Mouse (Mus musculus) forebrain, embryonic 10.5 days (tissue): ENCODE measurements at regions not wholly inside any gene's neighbourhood (a gene's known extent, or its start where the extent isn't known, plus 50 kb on each side); places are given as distances from the start of the nearest gene placed in this dataset.

Source experiments
- DNase-seq: peaks from one replicate; pipeline ENCODE4 v3.0.0-alpha.2; 2017; ENCODE audit warnings: low spot score; ENCODE audit errors: extremely low spot score
- H3K27ac ChIP-seq: fragments of 300-500 bp; sonication (generic); 2 replicates; pipeline ENCODE4 v1.5.1; 2016; ENCODE audit warnings: mild to moderate bottlenecking
- H3K27me3 ChIP-seq: fragments of 300-500 bp; sonication (generic); 2 replicates; pipeline ENCODE4 v1.6.1; 2016; ENCODE audit warnings: mild to moderate bottlenecking; ENCODE audit not compliant: poor library complexity, severe bottlenecking
- H3K36me3 ChIP-seq: fragments of 300-500 bp; sonication (generic); replicated peaks from 2 replicates; pipeline ENCODE4 v1.6.1; 2016; ENCODE audit warnings: mild to moderate bottlenecking, moderate library complexity
- H3K4me1 ChIP-seq: fragments of 300-500 bp; sonication (generic); 2 replicates; pipeline ENCODE4 v1.6.1; 2016
- H3K4me3 ChIP-seq: fragments of 300-500 bp; sonication (generic); 2 replicates; pipeline ENCODE4 v1.5.1; 2016; ENCODE audit warnings: mild to moderate bottlenecking, moderate library complexity
- H3K9me3 ChIP-seq: fragments of 300-500 bp; sonication (generic); 2 replicates; pipeline ENCODE4 v1.6.1; 2016; ENCODE audit warnings: mild to moderate bottlenecking, moderate library complexity
- WGBS: fragments of 180-500 bp; shearing (Covaris S2); methylation state at CpG from one replicate; pipeline ENCODE4 v1.1.7; 2016; 5-methylcytosine and 5-hydroxymethylcytosine counted together

DNA sequence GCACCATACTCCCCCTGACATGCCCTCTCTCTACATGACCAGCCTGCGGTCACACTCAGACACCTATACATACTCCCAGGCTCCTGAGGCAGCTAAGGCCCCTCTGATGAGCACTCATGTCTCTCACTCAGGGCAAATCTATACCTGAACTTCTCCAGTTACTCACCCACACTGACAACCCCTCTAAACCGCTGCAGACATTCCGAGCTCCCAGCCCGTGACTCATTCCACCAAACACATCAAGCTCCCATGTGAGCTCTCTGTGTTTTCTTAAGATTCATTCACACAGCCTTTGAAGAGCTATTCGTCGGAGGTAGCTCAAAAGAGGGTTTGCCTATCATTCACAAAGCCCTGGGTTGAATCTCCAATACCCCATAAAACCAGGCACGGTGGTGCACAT, 75.1 kb upstream of the Nectin1 start:
- no peaks in the 10 kb centered on the region for H3K27me3 ChIP-seq
- H3K36me3 ChIP-seq = no peaks in the 10 kb centered on the region
- no peaks in the 10 kb centered on the region for H3K9me3 ChIP-seq
- no peak overlapping the region for H3K27ac ChIP-seq
- H3K4me3 ChIP-seq = no peak overlapping the region
- DNase-seq = no peak
- peaks cover 10% of the 10 kb centered on the region for H3K4me1 ChIP-seq
- WGBS = 85% methylated on average over 7 of the region's 7 CpGs

- no peak for DNase-seq
- WGBS = 84% methylated on average over 5 of the region's 5 CpGs
- H3K9me3 ChIP-seq = no peaks in the 10 kb centered on the region
- H3K27me3 ChIP-seq = no peaks in the 10 kb centered on the region
- H3K27ac ChIP-seq = no peak overlapping the region
- no peaks in the 10 kb centered on the region for H3K36me3 ChIP-seq
- H3K4me3 ChIP-seq = no peak overlapping the region
- H3K4me1 ChIP-seq = peaks cover 15% of the 10 kb centered on the region
Measured at GRCm38 (mm10) chr9:43670563-43670962, 73.2 kb upstream of the Nectin1 start.

GRCm38 (mm10) chr9:43673171-43673680, 70.6 kb upstream of the Nectin1 start:
- Histone ChIP-seq H3K4me3 (no peak overlapping the region), H3K27me3 (0 out of 2 replicates have a peak, but pooled peaks cover 4% of the 10 kb centered on the region), H3K36me3 (no peaks in the 10 kb centered on the region), H3K9me3 (no peaks in the 10 kb centered on the region), H3K4me1 (peaks cover 15% of the 10 kb centered on the region), H3K27ac (no peak overlapping the region)
- WGBS = 61% methylated on average over 4 of the region's 4 CpGs
- DNase-seq = no peak

- H3K4me1 ChIP-seq = peaks cover 23% of the 10 kb centered on the region
- no peak overlapping the region for H3K27ac ChIP-seq
- WGBS = 66% methylated on average over 8 of the region's 8 CpGs
- no peaks in the 10 kb centered on the region for H3K9me3 ChIP-seq
- no peak overlapping the region for H3K4me3 ChIP-seq
- H3K36me3 ChIP-seq = no peaks in the 10 kb centered on the region
- H3K27me3 ChIP-seq = peaks cover 12% of the 10 kb centered on the region; the same call in 1 of the 2 replicates
- no peak for DNase-seq
Measured at GRCm38 (mm10) chr9:43674321-43674720, 69.5 kb upstream of the Nectin1 start.

GRCm38 (mm10) chr9:43676011-43676410, 67.8 kb upstream of the Nectin1 start:
- H3K27ac ChIP-seq = no peak overlapping the region
- no peaks in the 10 kb centered on the region for H3K36me3 ChIP-seq
- H3K9me3 ChIP-seq = no peaks in the 10 kb centered on the region
- peaks cover 27% of the 10 kb centered on the region for H3K4me1 ChIP-seq
- DNase-seq = no peak
- no peak overlapping the region for H3K4me3 ChIP-seq
- 84% methylated on average over 2 of the region's 2 CpGs for WGBS
- peaks cover 12% of the 10 kb centered on the region; the same call in 1 of the 2 replicates for H3K27me3 ChIP-seq

DNA sequence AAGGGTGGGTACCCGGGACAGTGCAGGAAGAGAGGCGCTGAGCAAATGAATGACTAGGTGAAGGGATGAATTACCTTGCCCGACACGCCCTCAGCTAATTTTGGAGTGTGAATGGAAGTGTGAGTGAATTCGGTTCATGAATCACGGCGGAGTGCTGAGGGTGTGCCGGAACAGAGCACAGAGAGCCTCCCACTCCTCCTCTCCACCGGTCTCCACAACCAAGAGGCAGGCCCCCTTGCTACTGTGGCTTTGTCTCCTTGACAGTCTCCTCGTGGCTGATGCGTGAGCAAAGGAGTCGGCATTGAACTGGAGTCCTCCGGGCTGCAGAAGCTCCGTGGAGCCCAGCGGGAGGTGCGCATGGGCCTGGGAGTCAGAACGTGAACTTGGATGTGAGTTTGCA, 64.5 kb upstream of the Nectin1 start:
- WGBS = 59% methylated on average over 17 of the region's 17 CpGs
- DNase-seq = no peak
- Histone ChIP-seq H3K27ac (0 out of 2 replicates have a peak overlapping the region, but pooled peaks have one; percentile 32), H3K4me1 (peaks cover 17% of the 10 kb centered on the region), H3K36me3 (no peaks in the 10 kb centered on the region), H3K4me3 (no peak overlapping the region), H3K9me3 (no peaks in the 10 kb centered on the region), H3K27me3 (peaks cover 12% of the 10 kb centered on the region; the same call in 1 of the 2 replicates)

DNA sequence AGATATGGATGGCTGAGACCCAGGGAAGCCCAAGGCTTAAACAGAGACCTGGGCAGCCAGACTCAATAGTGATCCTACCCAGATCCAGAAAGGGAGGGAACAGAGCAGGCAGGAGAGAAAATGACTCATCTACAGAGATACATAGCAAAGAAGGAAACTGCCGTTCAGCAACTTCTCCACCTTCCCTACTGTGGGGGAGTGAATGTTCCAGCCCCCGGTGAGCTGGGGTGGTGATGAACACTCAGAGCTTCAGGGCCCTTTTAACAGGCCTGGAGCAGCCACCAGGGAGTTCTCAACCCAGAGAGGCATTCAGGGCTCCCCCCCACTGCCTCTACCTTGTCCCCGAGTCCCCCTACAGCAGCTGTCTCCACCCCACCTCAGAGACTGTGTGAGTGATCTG, 62.5 kb upstream of the Nectin1 start:
- 75% methylated on average over 3 of the region's 3 CpGs for WGBS
- H3K27me3 ChIP-seq = peaks cover 12% of the 10 kb centered on the region; the same call in 1 of the 2 replicates
- H3K4me1 ChIP-seq = peaks cover 15% of the 10 kb centered on the region
- no peak for DNase-seq
- H3K27ac ChIP-seq = no peak overlapping the region
- H3K36me3 ChIP-seq = no peaks in the 10 kb centered on the region
- no peak overlapping the region for H3K4me3 ChIP-seq
- H3K9me3 ChIP-seq = no peaks in the 10 kb centered on the region

- peaks cover 15% of the 10 kb centered on the region for H3K4me1 ChIP-seq
- H3K9me3 ChIP-seq = no peaks in the 10 kb centered on the region
- 83% methylated on average over 5 of the region's 5 CpGs for WGBS
- no peak overlapping the region for H3K4me3 ChIP-seq
- no peaks in the 10 kb centered on the region for H3K36me3 ChIP-seq
- no peak overlapping the region for H3K27ac ChIP-seq
- DNase-seq = no peak
- peaks cover 12% of the 10 kb centered on the region; the same call in 1 of the 2 replicates for H3K27me3 ChIP-seq
Measured at GRCm38 (mm10) chr9:43682102-43682501, 61.7 kb upstream of the Nectin1 start.

GRCm38 (mm10) chr9:43684596-43684995, 59.2 kb upstream of the Nectin1 start:
- Histone ChIP-seq H3K36me3 (no peaks in the 10 kb centered on the region), H3K27me3 (no peaks in the 10 kb centered on the region), H3K9me3 (no peaks in the 10 kb centered on the region), H3K4me3 (no peak overlapping the region), H3K27ac (no peak overlapping the region), H3K4me1 (peaks cover 4% of the 10 kb centered on the region)
- no peak for DNase-seq
- 88% methylated on average over 5 of the region's 5 CpGs for WGBS

DNA sequence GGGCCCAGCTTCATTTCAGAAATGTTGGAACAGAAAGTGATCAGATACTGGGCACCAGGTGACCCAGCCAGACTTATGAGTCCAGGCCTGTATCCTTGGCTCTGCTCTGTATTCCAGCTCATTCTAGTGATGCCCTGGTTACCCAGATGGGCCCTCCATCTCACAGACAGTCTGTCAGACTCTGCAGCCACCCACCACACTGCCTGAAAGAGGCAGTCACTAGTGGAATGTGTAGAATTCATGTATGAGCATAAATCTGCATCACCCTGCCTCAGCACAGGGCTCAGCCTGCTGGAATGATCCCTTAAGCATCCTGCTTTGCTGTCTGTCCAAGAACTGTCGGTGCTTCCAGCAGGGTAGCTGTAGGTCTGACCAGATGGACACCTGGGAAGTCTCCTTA, 51.8 kb upstream of the Nectin1 start:
- DNase-seq = no peak
- no peaks in the 10 kb centered on the region for H3K36me3 ChIP-seq
- no peak overlapping the region for H3K4me3 ChIP-seq
- H3K27ac ChIP-seq = no peak overlapping the region
- no peaks in the 10 kb centered on the region for H3K4me1 ChIP-seq
- WGBS = 88% methylated on average over 1 of the region's 1 CpGs
- no peaks in the 10 kb centered on the region for H3K9me3 ChIP-seq
- no peaks in the 10 kb centered on the region for H3K27me3 ChIP-seq

- 89% methylated on average over 10 of the region's 10 CpGs for WGBS
Measured at GRCm38 (mm10) chr9:43692538-43692937, 51.2 kb upstream of the Nectin1 start.

More at GRCm38 (mm10) chr9:43692538-43692937, 51.2 kb upstream of the Nectin1 start:
- no peak for DNase-seq
- no peaks in the 10 kb centered on the region for H3K36me3 ChIP-seq
- no peak overlapping the region for H3K4me3 ChIP-seq
- H3K9me3 ChIP-seq = no peaks in the 10 kb centered on the region
- H3K4me1 ChIP-seq = no peaks in the 10 kb centered on the region
- no peak overlapping the region for H3K27ac ChIP-seq
- H3K27me3 ChIP-seq = no peaks in the 10 kb centered on the region
